Mouse (Mus musculus) c-Kit-negative CD71-positive TER-119-positive erythroid progenitor cells, embryonic 14.5 days (primary cell): ENCODE data around the gene Kifc1.
"Not testable (repeated sequence)": the region's sequence is repeated elsewhere in the genome, so short reads cannot be mapped to it uniquely, and the experiment has no call there.

ENCODE experiments used
- DNase-seq: peaks from one replicate; pipeline ENCODE4 v3.0.0-alpha.2; 2013; ENCODE audit warnings: low read depth, low spot score

The Kifc1 gene

DNA sequence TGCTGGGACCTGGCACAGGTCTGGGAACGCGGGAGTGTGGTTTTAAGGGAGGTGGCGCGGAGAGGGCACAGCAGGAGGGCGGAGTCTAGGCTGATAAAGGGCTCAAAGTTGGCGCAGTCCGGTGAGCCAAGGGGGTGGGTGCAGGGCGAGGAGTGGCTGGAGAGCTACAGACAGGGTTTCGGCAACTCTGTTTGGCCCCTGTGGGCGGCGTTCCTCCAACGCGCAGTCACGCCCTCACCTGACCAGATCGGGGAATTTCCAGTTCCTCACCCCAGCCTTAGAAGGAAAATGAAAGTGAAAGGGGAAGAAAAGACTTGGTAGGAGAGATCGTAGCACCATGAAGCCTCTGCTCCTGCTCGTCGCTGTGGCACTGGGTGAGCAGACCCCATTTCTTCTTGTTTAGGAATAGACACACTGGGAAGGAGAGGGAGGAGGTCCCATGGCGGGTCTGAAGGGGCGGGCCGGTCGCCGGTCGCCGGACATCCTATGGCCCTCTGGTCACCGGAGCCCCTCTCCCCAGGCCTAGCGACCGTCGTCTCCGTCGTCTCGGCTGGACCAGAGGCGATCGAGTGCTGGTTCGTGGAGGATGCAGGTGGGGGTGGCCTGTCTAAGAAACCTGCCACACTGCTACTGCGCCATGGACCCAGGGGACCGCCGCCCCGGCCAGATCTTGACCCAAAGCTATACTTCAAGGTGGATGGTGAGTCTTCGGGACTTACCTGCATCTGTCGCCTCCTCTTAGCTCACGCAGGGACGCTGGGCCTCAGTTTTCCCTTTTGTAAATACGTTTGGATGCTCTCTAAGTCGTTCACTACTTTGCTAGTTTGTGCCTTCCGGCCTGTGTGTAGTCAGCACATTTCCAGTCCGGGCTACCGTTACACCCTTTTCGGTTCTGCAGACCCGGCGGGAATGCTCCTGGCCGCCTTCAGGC is 29.2 kb upstream of the Kifc1 start:
- DNase-seq: peak; percentile 71

- DNase-seq: no peak
These were observed 28.1 kb upstream of the Kifc1 start for GRCm38 (mm10) chr17:33918293-33919203.

- DNase-seq: no peak
These were observed 27.3 kb upstream of the Kifc1 start for GRCm38 (mm10) chr17:33917656-33918292.

DNA sequence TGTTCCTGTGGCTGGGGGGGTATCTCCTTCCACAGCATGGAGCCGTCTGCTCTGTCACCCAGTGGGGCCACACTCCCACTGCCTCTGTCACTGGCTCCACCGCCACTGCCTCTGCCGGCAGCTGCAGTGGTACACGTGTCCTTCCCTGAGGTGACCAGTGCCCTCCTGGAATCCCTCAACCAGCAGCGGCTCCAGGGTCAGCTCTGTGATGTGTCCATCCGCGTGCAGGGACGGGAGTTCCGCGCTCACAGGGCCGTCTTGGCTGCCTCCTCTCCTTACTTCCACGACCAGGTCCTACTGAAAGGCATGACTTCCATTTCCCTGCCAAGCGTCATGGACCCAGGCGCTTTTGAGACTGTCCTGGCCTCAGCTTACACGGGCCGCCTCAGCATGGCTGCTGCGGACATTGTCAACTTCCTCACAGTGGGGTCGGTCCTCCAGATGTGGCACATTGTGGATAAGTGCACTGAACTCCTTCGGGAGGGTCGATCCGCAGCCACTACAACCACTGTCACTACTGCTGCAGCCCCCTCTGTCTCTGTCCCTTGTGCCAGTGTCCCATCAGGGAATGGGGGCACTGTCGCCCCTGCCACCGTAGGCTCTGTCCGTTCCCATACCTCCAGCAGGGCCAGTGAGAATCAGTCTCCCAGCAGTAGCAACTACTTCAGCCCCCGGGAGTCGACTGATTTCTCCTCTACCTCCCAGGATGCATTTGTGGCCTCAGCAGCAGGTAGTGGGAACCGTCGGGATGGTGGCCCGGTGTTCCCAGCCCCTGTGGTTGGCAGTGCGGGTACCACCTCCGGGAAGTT is 26.6 kb upstream of the Kifc1 start:
- DNase-seq: no peak

DNA sequence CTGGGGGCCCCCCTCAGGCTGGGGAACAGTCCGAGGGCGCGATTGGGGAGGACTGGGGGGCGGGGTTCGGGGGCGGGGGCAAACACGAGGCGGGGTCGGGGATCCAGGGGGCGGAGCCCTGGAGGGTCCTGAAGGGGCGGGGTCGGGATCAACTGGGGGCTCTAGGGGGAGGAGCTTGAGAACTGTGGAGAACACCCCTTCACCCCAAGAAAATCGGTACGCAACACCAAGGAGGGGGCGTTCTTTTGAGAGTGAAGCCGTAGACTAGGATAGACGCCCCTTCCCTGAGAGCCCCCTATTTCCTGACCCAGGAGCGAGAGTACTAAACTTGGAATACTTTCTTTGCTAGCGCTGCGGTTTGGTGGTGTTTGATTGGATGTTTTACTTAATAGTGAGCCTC is 25.8 kb upstream of the Kifc1 start:
- no peak for DNase-seq

DNA sequence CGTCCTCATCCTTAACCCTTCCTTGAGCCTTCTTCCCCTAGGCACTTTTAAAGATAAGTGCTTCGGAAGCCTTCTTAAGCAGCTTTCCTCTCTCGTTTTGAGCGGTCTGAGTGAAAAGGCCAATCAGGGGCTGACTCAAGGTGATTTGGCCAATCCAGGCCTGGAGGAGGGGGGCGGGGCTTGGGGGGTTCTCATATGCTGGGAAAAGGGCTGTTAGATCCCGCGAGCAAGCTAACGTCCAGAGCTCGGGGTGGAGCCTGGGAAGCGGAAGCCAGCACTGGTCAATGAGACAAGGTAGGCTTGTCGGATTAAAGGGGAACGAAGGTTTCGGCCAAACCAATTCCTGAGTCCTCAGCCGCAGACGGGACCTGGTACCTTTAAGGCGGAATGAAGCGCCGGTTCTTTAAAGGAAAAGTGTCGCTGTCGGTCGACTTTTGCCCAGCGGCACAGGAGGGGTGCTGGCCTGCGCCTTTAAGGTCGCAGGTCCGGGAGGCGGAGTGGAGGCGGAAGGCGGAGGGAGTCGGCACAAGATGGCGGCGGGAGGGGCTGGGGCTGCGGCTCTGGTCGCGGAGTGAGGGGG is 25.3 kb upstream of the Kifc1 start, which contains the start of the genes Tapbp and Zbtb22:
Gene Tapbp (plus strand): TSS at position 229 of the 580 bp plus-strand sequence.
Gene Zbtb22 (plus strand): TSS at position 234 of the 580 bp plus-strand sequence.
- peak; percentile 93 for DNase-seq

- no peak for DNase-seq
These were observed 24.5 kb upstream of the Kifc1 start for GRCm38 (mm10) chr17:33914969-33915391.

- DNase-seq: no peak
These were observed 23.4 kb upstream of the Kifc1 start for GRCm38 (mm10) chr17:33913905-33914304.

- DNase-seq: no peak
These were observed 22.8 kb upstream of the Kifc1 start for GRCm38 (mm10) chr17:33913264-33913663.

DNA sequence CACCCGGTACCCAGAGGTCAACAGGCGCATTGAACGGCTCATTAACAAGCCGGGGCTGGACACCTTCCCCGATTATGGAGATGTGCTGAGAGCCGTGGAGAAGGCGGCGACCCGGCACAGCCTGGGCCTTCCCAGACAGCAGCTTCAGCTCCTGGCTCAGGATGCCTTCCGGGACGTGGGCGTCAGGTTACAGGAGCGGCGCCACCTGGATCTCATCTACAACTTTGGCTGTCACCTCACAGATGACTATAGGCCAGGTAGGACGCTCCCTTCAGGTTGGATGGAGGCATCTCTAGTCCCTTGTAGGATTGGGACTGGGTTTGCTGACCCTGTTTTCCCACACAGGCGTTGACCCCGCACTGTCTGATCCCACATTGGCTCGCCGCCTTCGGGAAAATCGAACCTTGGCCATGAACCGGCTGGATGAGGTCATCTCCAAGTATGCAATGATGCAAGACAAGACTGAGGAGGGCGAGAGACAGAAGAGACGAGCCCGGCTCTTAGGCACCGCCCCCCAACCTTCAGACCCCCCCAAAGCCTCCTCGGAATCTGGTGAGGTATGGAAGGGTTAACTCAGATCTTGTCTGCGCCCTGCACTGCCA is 21.5 kb upstream of the Kifc1 start:
- DNase-seq: no peak

DNA sequence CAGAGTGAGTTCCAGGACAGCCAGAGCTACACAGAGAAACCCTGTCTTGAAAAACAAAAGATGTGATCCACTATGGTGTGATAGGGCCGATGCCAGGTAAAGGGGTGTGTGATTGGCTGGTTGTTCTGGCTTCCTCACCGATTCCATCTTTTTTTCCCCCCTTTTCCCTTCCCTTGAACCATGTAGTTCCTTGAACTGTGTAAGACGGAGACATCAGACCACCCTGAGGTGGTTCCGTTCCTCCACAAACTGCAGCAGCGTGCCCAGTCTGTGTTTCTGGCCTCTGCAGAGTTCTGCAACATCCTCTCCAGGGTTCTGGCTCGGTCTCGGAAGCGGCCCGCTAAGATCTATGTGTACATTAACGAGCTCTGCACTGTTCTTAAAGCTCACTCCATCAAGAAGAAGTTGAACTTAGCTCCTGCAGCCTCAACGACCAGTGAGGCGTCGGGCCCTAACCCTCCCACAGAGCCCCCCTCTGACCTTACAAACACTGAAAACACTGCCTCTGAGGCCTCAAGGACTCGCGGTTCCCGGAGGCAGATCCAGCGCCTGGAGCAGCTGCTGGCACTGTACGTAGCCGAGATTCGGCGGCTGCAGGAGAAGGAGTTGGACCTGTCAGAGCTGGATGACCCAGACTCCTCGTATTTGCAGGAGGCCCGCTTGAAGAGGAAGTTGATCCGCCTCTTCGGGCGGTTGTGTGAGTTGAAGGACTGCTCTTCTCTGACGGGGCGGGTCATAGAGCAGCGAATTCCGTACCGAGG is 20.8 kb upstream of the Kifc1 start:
- DNase-seq: no peak

DNA sequence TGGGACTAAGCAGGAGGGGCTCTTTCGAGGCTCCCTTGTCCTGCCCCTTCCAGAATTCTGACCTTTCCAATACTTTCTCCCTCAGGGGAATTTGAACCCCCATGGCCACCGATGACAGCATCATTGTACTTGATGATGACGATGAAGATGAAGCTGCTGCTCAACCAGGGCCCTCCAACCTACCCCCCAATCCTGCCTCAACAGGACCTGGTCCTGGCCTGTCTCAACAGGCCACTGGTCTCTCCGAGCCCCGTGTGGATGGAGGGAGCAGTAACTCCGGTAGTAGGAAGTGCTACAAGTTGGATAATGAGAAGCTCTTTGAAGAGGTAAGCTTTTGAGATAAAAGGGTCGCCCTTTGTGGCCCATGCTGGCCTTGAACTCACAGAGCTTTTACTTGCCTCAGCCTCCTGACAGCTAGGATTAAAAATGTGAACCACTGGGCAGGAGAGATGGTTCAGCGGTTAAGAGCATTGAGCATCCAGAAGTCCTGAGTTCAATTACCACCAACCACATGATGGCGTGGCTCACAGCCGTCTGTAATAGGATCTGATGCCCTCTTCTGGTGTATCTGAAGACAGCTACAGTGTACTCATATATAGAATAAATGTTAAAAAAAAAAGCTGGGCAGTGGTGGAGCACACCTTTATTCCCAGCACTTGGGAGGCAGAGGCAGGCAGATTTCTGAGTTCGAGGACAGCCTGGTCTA is 20.0 kb upstream of the Kifc1 start:
- DNase-seq: no peak

GRCm38 (mm10) chr17:33909869-33910250 is 19.4 kb upstream of the Kifc1 start:
- no peak for DNase-seq

- peak; percentile 84 for DNase-seq
These were observed 18.8 kb upstream of the Kifc1 start, which contains the start of gene Daxx for GRCm38 (mm10) chr17:33909077-33909868. Gene Daxx (plus strand): TSS chr17:33909414.

- DNase-seq: no peak
These were observed 18.0 kb upstream of the Kifc1 start for GRCm38 (mm10) chr17:33908331-33909076.

- not testable (repeated sequence) for DNase-seq
These were observed 14.4 kb upstream of the Kifc1 start, which contains the start of gene Platr17 for GRCm38 (mm10) chr17:33904835-33905234. Gene Platr17 (plus strand): TSS chr17:33905135.
